Mouse (Mus musculus) cortical plate, adult 2 months (tissue): Measurements from ENCODE around the gene Tmem52.

Experiments used
- CTCF ChIP-seq: fragments of 200-500 bp; IDR thresholded peaks from 2 replicates; pipeline ENCODE4 v1.5.1; 2011; ENCODE audit warnings: mild to moderate bottlenecking, control low read depth, low read length; ENCODE audit not compliant: insufficient read depth; ENCODE audit errors: extremely low read depth
- POLR2A ChIP-seq: fragments of 200-500 bp; IDR thresholded peaks from 2 replicates; pipeline ENCODE4 v1.6.1; 2011; ENCODE audit warnings: mild to moderate bottlenecking, low read length, control low read depth; ENCODE audit not compliant: insufficient read depth; ENCODE audit errors: extremely low read depth

- no peak for TF ChIP-seq POLR2A
- TF ChIP-seq CTCF = peak; percentile 86
These were observed 12.6 kb downstream of the Tmem52 start for GRCm38 (mm10) chr4:155481381-155482124.
